In genomic region chr4:137500149-137500548, GRCm38 (mm10) we compare ENCODE assay signal across 23 mouse cellular contexts. TPM values are rescaled to one million over a fixed set of nuclear protein-coding genes. Genes with fewer than 3 reads are reported as not detected.
DNase-seq lines count a peak whose midpoint lies in the region; ATAC-seq and TF ChIP-seq lines count a peak whose summit lies in the region.
"Had no signal": no experiment of that assay in that cellular context is flagged by ENCODE, and none has a peak within 500 bp of the region (broad histone marks: within the 10 kb centered on the region; RNA-seq: fewer than 3 reads in every experiment).

No protein-coding gene starts in this region.

- no peaks in the 10 kb centered on the region for H3K27me3 ChIP-seq in heart, embryonic 16.5 days (ENCODE audit: control insufficient read depth, insufficient read depth, low read length)
- H3K27me3 ChIP-seq in embryonic facial prominence, embryonic 14.5 days (replicated peaks; ENCODE audit: control insufficient read depth, insufficient read depth, low read length) = no peaks in the 10 kb centered on the region
- H3K27me3 ChIP-seq in stomach, embryonic 16.5 days (ENCODE audit: control insufficient read depth, insufficient read depth, low read length) = no peaks in the 10 kb centered on the region
- H3K27me3 ChIP-seq: neural tube, embryonic 12.5 days; stomach, embryonic 15.5 days had no signal

- H3K36me3 ChIP-seq in heart, embryonic 16.5 days (ENCODE audit: control insufficient read depth, insufficient read depth) = peaks cover 29% of the 10 kb centered on the region
- peaks cover 36% of the 10 kb centered on the region for H3K36me3 ChIP-seq in embryonic facial prominence, embryonic 14.5 days (ENCODE audit: control insufficient read depth, insufficient read depth, low read length)
- no peaks in the 10 kb centered on the region for H3K36me3 ChIP-seq in stomach, embryonic 16.5 days (ENCODE audit: control insufficient read depth, insufficient read depth, low read length)
- H3K36me3 ChIP-seq: neural tube, embryonic 12.5 days had no signal

- H3K27ac ChIP-seq in gastrocnemius, adult 2 months = peak overlapping the region; percentile 68
- peak overlapping the region; percentile 51 for H3K27ac ChIP-seq in heart, embryonic 16.5 days (ENCODE audit: low read length)
- no peak overlapping the region for H3K27ac ChIP-seq in embryonic facial prominence, embryonic 14.5 days (replicated peaks; ENCODE audit: low read depth, low read length)
- H3K27ac ChIP-seq in stomach, embryonic 16.5 days (ENCODE audit: low read length) = peak overlapping the region; percentile 12; the same call in 1 of the 2 replicates
- H3K27ac ChIP-seq: neural tube, embryonic 12.5 days; stomach, embryonic 15.5 days had no signal

- no peak for TF ChIP-seq CTCF in gastrocnemius, adult 2 months (IDR thresholded peaks at IDR 0.05)

- DNase-seq in gastrocnemius, adult 2 months = peak; percentile 62
- DNase-seq in gastrocnemius, postnatal 25 days = no peak
- DNase-seq in heart, adult 8-10 months (ENCODE audit: low spot score) = no peak
- DNase-seq in embryonic facial prominence, embryonic 14.5 days (ENCODE audit: low spot score) = no peak
- no peak for DNase-seq in lung, postnatal 25 days (ENCODE audit: low spot score)
- no peak for DNase-seq in left cerebral cortex, adult 11 months (ENCODE audit: low spot score)
- DNase-seq: cerebellum, adult 2 months; kidney, adult 2 months; lung, postnatal 14 days; thymus, postnatal 36 days had no signal

- no peaks in the 10 kb centered on the region for H3K9me3 ChIP-seq in heart, embryonic 16.5 days (replicated peaks; ENCODE audit: control insufficient read depth, low read length)
- no peaks in the 10 kb centered on the region for H3K9me3 ChIP-seq in embryonic facial prominence, embryonic 14.5 days (ENCODE audit: control insufficient read depth, low read length)
- H3K9me3 ChIP-seq in stomach, embryonic 16.5 days (replicated peaks; ENCODE audit: control insufficient read depth, low read length) = no peaks in the 10 kb centered on the region
- H3K9me3 ChIP-seq: neural tube, embryonic 12.5 days; stomach, embryonic 15.5 days had no signal

- no peak for ATAC-seq in heart, embryonic 16.5 days (replicated peaks; ENCODE audit: extremely low read depth, insufficient read depth, low FRiP score)
- ATAC-seq in embryonic facial prominence, embryonic 14.5 days (ENCODE audit: low read depth) = no peak
- ATAC-seq in stomach, embryonic 16.5 days (ENCODE audit: insufficient read depth, low FRiP score) = no peak

- intact Hi-C loops in gastrocnemius, adult 2 months (cut with DNase I) = no loop called here

- H3K4me2 ChIP-seq in heart, embryonic 16.5 days (ENCODE audit: low read depth, low read length) = no peak overlapping the region
- no peak overlapping the region for H3K4me2 ChIP-seq in embryonic facial prominence, embryonic 14.5 days (ENCODE audit: low read depth, low read length)
- no peak overlapping the region for H3K4me2 ChIP-seq in stomach, embryonic 16.5 days (ENCODE audit: low read depth, low read length)
- H3K4me2 ChIP-seq: neural tube, embryonic 12.5 days; stomach, embryonic 15.5 days had no signal

- 44% methylated on average over 12 of the region's 12 CpGs for WGBS in heart, embryonic 16.5 days
- 71% methylated on average over 12 of the region's 12 CpGs for WGBS in embryonic facial prominence, embryonic 14.5 days
- WGBS in stomach, embryonic 16.5 days = 73% methylated on average over 12 of the region's 12 CpGs

- peaks cover 71% of the 10 kb centered on the region for H3K4me1 ChIP-seq in heart, embryonic 16.5 days (ENCODE audit: control insufficient read depth, insufficient read depth, low read length)
- peaks cover 21% of the 10 kb centered on the region for H3K4me1 ChIP-seq in embryonic facial prominence, embryonic 14.5 days (ENCODE audit: control insufficient read depth, insufficient read depth, low read length)
- H3K4me1 ChIP-seq in stomach, embryonic 16.5 days (ENCODE audit: control insufficient read depth, insufficient read depth, low read length) = peaks cover 34% of the 10 kb centered on the region

- H3K4me3 ChIP-seq in gastrocnemius, adult 2 months = no peak overlapping the region
- H3K4me3 ChIP-seq in heart, embryonic 16.5 days (ENCODE audit: low read length) = no peak overlapping the region
- H3K4me3 ChIP-seq in embryonic facial prominence, embryonic 14.5 days (ENCODE audit: low read depth, low read length) = no peak overlapping the region
- H3K4me3 ChIP-seq in stomach, embryonic 16.5 days (replicated peaks; ENCODE audit: low read length) = no peak overlapping the region
- H3K4me3 ChIP-seq: neural tube, embryonic 12.5 days; stomach, embryonic 15.5 days had no signal

- peak overlapping the region; percentile 53 for H3K9ac ChIP-seq in heart, embryonic 16.5 days (ENCODE audit: low read length)
- H3K9ac ChIP-seq in embryonic facial prominence, embryonic 14.5 days (ENCODE audit: low read depth, low read length) = 0 out of 2 replicates have a peak overlapping the region, but pooled peaks have one; percentile 31
- H3K9ac ChIP-seq in stomach, embryonic 16.5 days (ENCODE audit: low read length) = peak overlapping the region; percentile 5; the same call in 1 of the 2 replicates
- H3K9ac ChIP-seq: neural tube, embryonic 12.5 days; stomach, embryonic 15.5 days had no signal

RNA-seq across cellular contexts. Expression of gene Hspg2, which starts 31.6 kb away (rescaled TPM):
- total RNA-seq in gastrocnemius, adult 2 months (2021) = 10 to 100 TPM; 55.2 to 77.5 TPM
- 100 to 1,000 TPM; 105 to 107 TPM for total RNA-seq in gastrocnemius, postnatal 25 days (2021)
- 52.0 and 56.3 TPM in 2 replicates for polyA plus RNA-seq in heart, embryonic 16.5 days (2015; fragmentation: Nextera tagmentation; extraction: Ambion mirVana)
- 100 to 1,000 TPM; 124 to 205 (median 189) TPM for total RNA-seq in heart, adult 8-10 months (2022)
- polyA plus RNA-seq in embryonic facial prominence, embryonic 14.5 days (2014; fragmentation: Nextera tagmentation; extraction: Ambion mirVana) = 64.8 and 67.2 TPM in 2 replicates
- 29.5 and 31.7 TPM in 2 replicates for polyA plus RNA-seq in stomach, embryonic 16.5 days (2015; fragmentation: Nextera tagmentation; extraction: Ambion mirVana)
- total RNA-seq: hematopoietic stem cell, adult 5-6 weeks; monocyte, adult 5-6 weeks had no signal

RNA-seq across cellular contexts. Expression of gene 1700013G24Rik, which starts 47.1 kb away (rescaled TPM):
- not detected for total RNA-seq in gastrocnemius, adult 2 months (2021)
- total RNA-seq in gastrocnemius, postnatal 25 days (2021) = not detected
- polyA plus RNA-seq in heart, embryonic 16.5 days (2015; fragmentation: Nextera tagmentation; extraction: Ambion mirVana) = not detected in 2 replicates
- total RNA-seq in heart, adult 8-10 months (2022) = not detected
- polyA plus RNA-seq in embryonic facial prominence, embryonic 14.5 days (2014; fragmentation: Nextera tagmentation; extraction: Ambion mirVana) = 0.17 and 0.46 TPM in 2 replicates
- polyA plus RNA-seq in stomach, embryonic 16.5 days (2015; fragmentation: Nextera tagmentation; extraction: Ambion mirVana) = not detected in 2 replicates
- total RNA-seq: adrenal gland, postnatal 14 days; gastrocnemius, adult 8-10 months; hematopoietic stem cell, adult 5-6 weeks; left cerebral cortex, adult 18-20 months; monocyte, adult 5-6 weeks had no signal
- polyA plus RNA-seq: cerebellum, adult 2 months; embryonic facial prominence, embryonic 11.5 days; limb, embryonic 11.5 days; liver, embryonic 16.5 days; neural tube, embryonic 12.5 days; spleen, adult 2 months; stomach, embryonic 15.5 days had no signal
